Mouse (Mus musculus) bone marrow, adult 2 months (tissue): Measurements from ENCODE around the gene Slc6a6.

Experiments
- CTCF ChIP-seq: fragments of 200-500 bp; IDR thresholded peaks from 2 replicates; pipeline ENCODE4 v1.5.1; 2011; ENCODE audit warnings: low read length, control low read depth; ENCODE audit not compliant: control insufficient read depth, insufficient read depth
- POLR2A ChIP-seq: fragments of 200-500 bp; IDR thresholded peaks from 2 replicates; pipeline ENCODE4 v1.6.1; 2011; ENCODE audit warnings: low read depth, mild to moderate bottlenecking, control low read depth, low read length, borderline replicate concordance; ENCODE audit not compliant: control insufficient read depth

- TF ChIP-seq POLR2A (no peak), CTCF (no peak)
Measured at GRCm38 (mm10) chr6:91712097-91712854, 28.4 kb downstream of the Slc6a6 start.
